Mouse (Mus musculus) cerebellum, postnatal 10 days (tissue): Measurements from ENCODE around the gene Dazl.

Experiments
- DNase-seq, 2 experiments: peaks; one replicate each; pipeline ENCODE4 v3.0.0; 2021; ENCODE audit warnings: mixed read lengths in 2 of 2

Dazl gene

DNA sequence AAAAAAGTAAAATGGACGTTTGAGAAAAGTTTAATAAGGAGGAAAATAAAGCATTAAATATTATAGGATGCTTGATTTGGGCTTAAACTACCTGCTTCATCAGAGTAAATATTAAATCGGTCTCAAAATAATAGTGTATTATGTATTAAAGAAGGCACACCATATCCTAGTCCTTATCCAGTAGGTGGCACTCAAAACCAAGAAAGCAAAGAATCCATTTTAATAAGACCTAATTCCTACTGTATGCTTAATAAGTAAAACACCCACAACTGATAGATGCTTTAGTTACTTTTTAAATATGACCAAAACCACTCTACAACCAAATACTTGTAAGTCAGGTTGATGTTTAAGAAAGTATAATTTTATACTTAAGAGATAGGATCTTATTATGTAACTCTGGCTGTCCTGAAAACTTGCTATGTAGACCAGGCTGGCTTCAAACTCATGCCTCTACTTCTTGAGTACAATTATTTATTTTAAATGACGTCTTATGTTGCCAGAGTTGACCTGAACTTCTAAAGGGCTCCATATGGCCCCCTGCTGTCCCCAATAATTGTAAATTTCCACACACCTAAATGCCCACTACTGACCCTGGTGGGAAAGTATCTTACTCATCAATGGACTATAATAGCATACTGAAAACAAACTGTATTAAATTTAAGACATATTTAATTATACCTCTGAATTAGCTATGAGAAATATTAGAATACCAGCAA, 1.8 kb downstream of the Dazl start:
- peak in 1 of 2 experiments; percentile 67 for DNase-seq

DNA sequence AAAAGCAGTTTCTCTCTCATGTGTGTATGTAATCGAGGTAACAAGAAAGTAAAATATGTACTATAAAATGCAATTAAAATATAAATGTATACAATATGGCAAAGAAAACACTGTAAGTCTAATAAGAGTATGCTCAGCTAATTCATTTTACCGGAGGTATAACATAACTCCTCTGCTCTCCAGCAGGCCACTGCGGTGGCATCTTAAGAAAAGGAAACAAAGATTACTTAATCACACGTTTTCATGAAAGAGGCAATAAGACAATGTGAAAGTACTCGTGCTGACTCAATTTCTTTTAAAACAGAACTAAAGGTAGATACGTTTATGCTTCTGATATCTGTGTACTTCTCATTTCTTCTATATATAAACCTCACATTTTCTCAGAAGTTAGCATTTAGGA, 8.6 kb downstream of the Dazl start:
- no peak for DNase-seq

GRCm38 (mm10) chr17:50261615-50262014, 31.8 kb downstream of the Dazl start:
- peak; percentile 18 to 27 for DNase-seq

GRCm38 (mm10) chr17:50260856-50261255, 32.6 kb downstream of the Dazl start:
- DNase-seq: peak; percentile 88 to 90

- no peak for DNase-seq
Measured at GRCm38 (mm10) chr17:50246605-50247004, 46.8 kb downstream of the Dazl start.

GRCm38 (mm10) chr17:50244675-50245074, 48.8 kb downstream of the Dazl start:
- DNase-seq: no peak

DNA sequence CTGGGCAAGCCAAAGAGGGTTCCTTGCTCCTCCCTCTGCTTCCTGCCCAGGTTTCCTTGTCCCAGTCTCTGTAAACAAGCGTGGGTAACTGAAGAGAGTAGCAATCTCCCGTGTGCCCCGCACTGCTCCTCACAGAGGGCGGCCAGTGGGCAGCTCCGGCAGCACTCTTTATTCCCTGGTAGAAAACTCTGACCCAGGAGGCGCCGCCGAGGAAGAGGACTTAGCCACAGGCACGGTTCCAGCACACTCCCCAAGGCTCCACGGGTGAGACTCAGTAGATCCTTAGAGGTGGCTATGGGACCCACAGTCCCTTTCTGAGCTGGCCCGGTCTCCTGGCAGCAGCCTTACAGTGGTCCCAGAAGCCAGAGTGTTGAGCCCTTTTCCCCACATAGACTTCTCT, 50.1 kb downstream of the Dazl start:
- no peak for DNase-seq

DNA sequence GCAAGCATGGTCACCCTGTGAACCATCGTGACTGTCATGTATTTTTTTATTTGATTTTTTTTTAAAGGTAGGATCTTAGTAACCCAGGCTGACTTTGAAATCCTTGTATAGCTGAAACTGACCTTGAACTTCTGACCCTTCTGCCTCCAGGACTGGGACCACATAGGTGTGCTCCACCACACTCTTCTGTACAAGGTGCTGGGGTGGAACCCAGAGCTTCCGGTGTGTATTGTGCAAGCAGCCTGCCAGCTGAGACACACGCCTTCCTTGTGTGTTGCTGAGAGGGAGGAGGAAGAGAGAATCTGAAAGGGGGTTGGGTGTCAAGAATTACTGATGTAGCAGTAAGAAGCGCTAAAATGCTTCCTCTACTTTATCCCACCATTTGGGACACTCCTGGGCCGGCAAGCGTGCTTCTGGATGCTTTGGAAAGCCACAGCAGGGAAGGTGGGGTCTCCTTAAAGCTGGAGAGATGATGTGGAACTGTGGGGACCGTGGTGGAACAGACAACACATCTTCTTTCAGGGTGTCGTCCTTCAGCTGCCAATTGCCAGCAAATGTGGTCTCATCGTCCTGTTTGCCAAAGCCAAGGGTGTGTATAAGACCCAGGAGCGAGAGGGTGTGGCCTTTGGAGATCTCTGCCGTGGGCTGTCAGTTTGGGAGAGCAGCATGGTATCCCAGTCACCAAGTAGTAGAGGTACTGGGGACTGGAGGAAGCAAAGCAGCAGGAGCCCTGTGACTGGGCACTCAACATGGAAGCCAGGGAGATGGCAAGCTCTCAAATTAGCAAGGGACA, 55.4 kb downstream of the Dazl start:
- no peak for DNase-seq

DNA sequence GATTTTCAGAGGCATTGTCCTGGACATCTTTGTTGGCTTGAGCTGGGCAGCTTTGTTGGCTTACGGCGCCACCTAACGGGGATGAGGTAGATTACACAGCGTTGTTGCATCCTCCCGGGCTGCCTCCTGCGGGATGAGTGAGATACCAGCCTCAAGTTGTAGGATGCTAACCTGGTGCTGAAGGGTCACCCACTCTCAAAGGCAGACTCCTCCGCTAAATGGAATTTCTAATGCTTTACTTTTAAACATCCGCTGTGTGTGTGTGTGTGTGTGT, 56.1 kb downstream of the Dazl start:
- peak; percentile 94 to 95 for DNase-seq

DNA sequence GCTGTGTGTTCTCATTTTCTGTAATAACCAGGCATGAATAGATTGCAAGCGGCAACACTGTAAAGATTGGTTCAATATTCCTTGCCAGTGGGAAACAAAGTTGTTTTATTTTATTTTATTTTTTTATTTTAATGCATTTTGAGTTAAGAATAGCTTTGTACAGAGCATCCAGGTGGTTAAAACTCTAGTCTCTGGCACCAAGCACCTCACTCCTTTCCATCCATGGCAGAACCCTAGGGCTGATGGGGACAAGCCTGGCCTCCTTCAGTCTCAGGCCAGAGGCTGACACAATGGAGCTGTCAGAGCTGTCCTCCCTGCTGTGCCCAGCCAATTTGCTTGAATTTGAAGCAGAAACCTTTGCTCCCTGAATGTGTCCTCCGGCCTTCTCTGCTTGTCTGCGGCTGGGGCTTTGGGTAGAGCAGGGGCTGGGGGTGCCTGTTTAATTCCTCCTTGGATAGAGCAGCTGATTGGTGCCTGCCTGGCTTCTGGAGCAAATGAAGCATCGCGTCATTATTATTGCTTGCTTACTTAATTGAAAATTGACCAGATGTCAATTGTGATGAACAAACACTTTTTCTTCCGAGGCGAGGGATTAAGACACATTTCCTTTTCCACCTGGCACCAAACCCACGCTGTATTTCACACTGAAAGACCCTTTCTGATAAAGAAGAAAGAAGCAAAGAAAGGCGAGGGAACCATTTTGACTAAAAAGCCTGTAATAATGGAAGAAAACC, 56.6 kb downstream of the Dazl start:
- peak; percentile 84 to 90 for DNase-seq

DNA sequence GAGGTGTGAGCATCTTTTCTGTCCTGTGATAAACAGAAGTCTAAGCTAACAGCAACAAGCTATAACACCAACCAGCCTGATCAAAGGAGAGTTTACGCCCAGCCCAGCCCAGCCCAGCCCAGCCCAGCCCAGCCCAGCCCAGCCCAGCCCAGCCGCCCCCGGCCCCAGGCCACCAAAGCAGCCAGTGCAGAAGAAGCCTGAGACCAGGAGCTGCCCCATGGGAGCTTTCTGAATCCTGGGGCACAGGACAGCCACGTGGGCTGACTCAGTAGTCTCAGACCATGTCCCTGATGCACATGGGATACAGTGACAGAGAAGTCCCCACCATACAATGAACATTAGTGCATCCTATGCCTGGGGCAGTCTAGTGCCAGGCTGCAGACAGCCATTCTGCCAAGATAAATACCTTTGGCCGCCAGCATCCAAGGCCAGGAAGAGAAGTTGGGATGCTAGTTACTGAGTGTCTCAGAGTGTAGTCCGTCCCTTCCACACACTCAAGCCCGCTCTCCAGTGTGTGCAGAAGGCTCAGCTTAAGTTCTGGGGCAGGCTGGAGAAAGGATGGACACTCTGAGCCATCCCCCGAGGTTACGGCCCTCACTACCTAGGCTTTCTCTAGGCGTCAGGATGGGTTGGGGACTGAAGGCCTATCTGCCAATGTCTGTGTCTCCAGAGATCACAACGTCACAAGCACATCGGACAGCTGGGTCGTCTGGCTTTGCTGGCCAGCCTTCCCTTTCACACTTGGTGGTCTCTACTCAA, 57.3 kb downstream of the Dazl start:
- peak; percentile 82 to 84 for DNase-seq

- peak in 1 of 2 experiments; percentile 27 for DNase-seq
Measured at GRCm38 (mm10) chr17:50233956-50234355, 59.5 kb downstream of the Dazl start.

- peak; percentile 81 to 84 for DNase-seq
Measured at GRCm38 (mm10) chr17:50232821-50233220, 60.6 kb downstream of the Dazl start.

DNA sequence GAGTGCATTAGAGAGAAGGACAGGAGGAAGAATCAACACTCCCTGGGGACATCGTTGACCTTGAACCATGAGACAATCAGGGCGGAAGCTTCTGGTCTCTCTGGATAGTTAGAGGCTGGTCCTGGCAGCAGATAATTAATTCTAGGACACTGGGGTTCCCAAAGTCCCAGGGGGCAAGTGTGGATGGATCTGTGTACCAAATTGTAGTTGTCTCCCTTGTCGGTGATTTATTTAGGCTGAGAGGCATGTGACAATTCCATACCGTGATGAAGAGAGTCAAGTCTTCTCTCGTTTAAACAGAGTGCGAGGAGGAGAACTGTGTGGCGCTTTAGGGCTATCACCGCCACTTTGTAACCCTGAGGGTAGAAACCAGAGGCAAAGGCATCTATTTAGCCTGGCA, 62.2 kb downstream of the Dazl start:
- no peak for DNase-seq

DNA sequence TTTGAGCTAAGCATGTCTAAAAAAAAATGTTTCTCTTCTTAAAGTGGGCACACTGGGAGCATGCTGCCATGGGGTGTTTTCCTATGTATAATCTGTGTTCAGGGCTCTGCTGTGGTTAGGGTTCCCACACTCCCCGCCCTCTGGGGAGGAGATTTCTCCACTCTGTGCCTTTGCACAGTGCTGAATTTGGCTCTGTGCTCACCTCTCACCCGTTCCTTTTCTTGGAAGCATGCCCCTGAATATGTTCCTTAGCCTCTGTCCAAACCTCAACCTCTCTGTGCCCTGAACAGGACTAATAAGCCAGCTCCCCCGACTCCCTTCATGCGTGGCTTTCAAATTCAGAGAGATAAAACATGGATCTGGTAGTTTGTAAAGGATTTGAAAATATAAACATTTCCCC, 63.9 kb downstream of the Dazl start:
- peak; percentile 42 to 52 for DNase-seq
